Mouse (Mus musculus): ENCODE results near the gene Col17a1. TPM values are rescaled to one million over a fixed set of nuclear protein-coding genes. Genes with fewer than 3 reads are reported as not detected.

The Col17a1 gene
- 0.36 and 0.38 TPM in 2 replicates for polyA plus RNA-seq (2014; fragmentation: Nextera tagmentation; extraction: Ambion mirVana)

DNA sequence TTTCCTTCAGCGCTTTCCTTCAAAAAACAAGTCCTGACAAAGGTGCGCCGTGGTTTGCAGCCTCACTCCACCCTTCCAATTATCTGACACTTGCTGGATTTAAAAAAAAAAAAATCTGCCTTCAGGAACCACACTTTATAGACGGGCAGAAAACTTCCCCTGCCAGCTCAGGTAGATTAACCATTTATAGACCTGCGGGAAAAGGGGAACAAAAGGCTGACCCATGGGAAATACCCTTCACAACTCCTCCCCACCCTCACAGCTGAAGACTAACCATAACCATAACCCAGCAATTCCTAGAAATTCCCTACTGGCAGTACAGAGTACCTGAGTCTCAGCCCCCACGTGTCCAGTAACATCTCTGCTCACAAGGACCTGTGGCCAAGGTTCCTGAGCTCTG, at the start of gene Col17a1:
TSS of gene Col17a1 (minus strand) at position 101 of the 400 bp plus-strand sequence.
- H3K4me1 ChIP-seq (replicated peaks; ENCODE audit: control insufficient read depth, insufficient read depth, low read length) = no peaks in the 10 kb centered on the region
- no peak within 1 kb of the TSS for H3K4me2 ChIP-seq (replicated peaks; ENCODE audit: low read depth, low read length)
- no peak within 1 kb of the TSS for H3K9ac ChIP-seq (ENCODE audit: low read depth, low read length)
- H3K4me3 ChIP-seq (ENCODE audit: low read depth, low read length) = no peak within 1 kb of the TSS
- no peak within 1 kb of the TSS for H3K27ac ChIP-seq (ENCODE audit: low read depth, low read length)
- H3K27me3 ChIP-seq (ENCODE audit: control insufficient read depth, insufficient read depth, low read length) = no peaks in the 10 kb centered on the region
- 86% methylated on average over 6 of the region's 6 CpGs for whole genome bisulfite sequencing
- no peak for ATAC-seq (ENCODE audit: low FRiP score)
- H3K36me3 ChIP-seq (ENCODE audit: control insufficient read depth, insufficient read depth, low read length) = no peaks in the 10 kb centered on the region
- no peaks in the 10 kb centered on the region for H3K9me3 ChIP-seq (ENCODE audit: control insufficient read depth, low read length)
- no peak for DNase-seq (ENCODE audit: low spot score)

DNA sequence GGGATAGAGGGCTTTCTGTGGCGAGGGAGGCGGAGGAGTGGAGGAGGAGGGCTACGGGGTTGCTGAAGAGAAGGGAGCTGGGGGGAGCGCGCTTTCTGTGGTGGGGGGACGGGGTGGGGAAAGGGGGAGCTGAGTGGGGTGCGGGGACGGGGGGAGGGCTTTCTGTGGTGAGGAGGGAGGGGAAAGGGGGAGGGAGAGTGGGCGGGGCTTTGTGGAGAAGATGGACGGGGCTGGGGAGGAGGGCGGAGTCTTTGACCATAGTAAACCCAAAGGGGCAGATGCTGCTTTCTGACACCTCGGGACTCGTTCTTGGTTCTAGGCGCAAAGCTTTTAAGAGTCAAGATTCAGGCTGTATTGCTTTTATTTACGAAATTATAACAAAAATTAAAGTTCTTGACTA, 40.0 kb upstream of the Col17a1 start:
- peak overlapping the region; percentile 45 for H3K4me2 ChIP-seq (replicated peaks; ENCODE audit: low read depth, low read length)
- WGBS = 3% methylated on average over 11 of the region's 15 CpGs
- H3K27me3 ChIP-seq (ENCODE audit: control insufficient read depth, insufficient read depth, low read length) = no peaks in the 10 kb centered on the region
- H3K9me3 ChIP-seq (ENCODE audit: control insufficient read depth, low read length) = no peaks in the 10 kb centered on the region
- ATAC-seq (ENCODE audit: low FRiP score) (peak; percentile 62), DNase-seq (ENCODE audit: low spot score) (peak; percentile 81)
- H3K27ac ChIP-seq (ENCODE audit: low read depth, low read length) = peak overlapping the region; percentile 91
- H3K4me1 ChIP-seq (replicated peaks; ENCODE audit: control insufficient read depth, insufficient read depth, low read length) = 0 out of 2 replicates have a peak, but pooled peaks cover 2% of the 10 kb centered on the region
- peaks cover 7% of the 10 kb centered on the region; the same call in 1 of the 2 replicates for H3K36me3 ChIP-seq (ENCODE audit: control insufficient read depth, insufficient read depth, low read length)
- H3K9ac ChIP-seq (ENCODE audit: low read depth, low read length) = peak overlapping the region; percentile 70
- peak overlapping the region; percentile 74 for H3K4me3 ChIP-seq (ENCODE audit: low read depth, low read length)

DNA sequence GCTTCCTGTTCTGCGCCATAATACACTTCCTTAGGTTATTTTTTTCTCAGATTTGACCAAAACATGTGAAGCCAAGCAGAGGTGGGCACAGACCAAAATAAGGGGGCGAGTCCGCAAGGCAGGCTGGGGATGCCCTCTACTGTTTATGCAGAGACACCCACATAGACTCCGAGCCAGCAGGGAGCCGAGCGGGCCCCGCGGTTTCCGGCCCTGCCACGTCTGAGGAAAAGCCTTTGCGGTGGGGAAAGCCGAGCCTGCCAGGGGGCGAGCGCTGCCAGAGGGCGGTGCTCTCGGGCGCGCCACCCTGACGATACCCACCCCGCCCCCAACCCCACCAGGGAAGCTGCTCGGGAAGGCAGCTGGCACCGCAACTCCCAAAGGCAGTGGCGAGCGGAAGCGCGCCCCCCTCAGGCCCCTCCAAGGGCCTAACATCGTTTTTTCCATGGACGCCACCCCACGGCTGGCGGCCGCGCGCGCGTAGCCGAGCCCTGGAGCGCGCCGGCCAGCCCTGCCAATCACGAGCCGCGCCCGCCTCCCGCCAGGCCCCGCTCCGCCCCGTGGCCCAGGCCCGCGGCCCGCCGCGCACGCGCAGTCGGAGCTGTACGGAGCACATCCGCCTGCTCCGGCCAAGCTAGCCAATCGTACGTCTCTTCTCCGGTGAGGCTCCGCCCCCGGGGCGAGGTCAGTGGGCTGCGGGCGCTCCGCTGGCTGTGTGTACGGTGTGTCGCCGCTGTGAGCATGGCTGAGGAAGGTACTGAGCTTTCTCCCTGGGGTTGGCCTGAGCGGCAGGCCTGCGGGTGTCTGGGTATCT, 39.4 kb upstream of the Col17a1 start, which contains the start of gene Sfr1:
TSS of gene Sfr1 (plus strand) at position 612 of the 811 bp plus-strand sequence.
- WGBS = under 1% methylated on average over 66 of the region's 72 CpGs
- Histone ChIP-seq H3K9me3 (ENCODE audit: control insufficient read depth, low read length) (no peaks in the 10 kb centered on the region), H3K4me1 (replicated peaks; ENCODE audit: control insufficient read depth, insufficient read depth, low read length) (0 out of 2 replicates have a peak, but pooled peaks cover 2% of the 10 kb centered on the region), H3K9ac (ENCODE audit: low read depth, low read length) (peak within 1 kb of the TSS; percentile 70), H3K4me2 (replicated peaks; ENCODE audit: low read depth, low read length) (peak within 1 kb of the TSS; percentile 81), H3K4me3 (ENCODE audit: low read depth, low read length) (peak within 1 kb of the TSS; percentile 74), H3K27ac (ENCODE audit: low read depth, low read length) (peak within 1 kb of the TSS; percentile 91), H3K36me3 (ENCODE audit: control insufficient read depth, insufficient read depth, low read length) (peaks cover 7% of the 10 kb centered on the region; the same call in 1 of the 2 replicates), H3K27me3 (ENCODE audit: control insufficient read depth, insufficient read depth, low read length) (no peaks in the 10 kb centered on the region)
- DNase-seq (ENCODE audit: low spot score) (peak; percentile 99), ATAC-seq (ENCODE audit: low FRiP score) (peak; percentile 98)

DNA sequence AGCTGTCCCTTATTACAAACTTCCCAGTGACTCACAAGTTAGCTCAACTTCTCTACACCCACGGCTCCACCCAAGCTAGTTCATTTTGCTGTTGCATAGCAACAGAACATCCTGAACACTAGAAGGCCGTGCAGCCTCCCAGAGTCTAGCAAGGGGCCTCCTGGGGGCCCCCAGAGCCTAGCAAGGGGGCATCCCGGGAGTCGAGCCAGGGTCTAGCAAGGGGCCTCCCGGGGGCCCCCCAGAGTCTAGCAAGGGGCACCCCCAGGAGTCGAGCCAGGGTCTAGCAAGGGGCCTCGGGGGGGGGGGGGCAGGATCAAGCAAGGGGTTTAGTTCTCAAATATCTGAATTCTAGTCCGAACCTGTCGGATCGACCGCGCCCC, 38.8 kb upstream of the Col17a1 start:
- DNase-seq (ENCODE audit: low spot score) = peak; percentile 80
- Histone ChIP-seq H3K9ac (ENCODE audit: low read depth, low read length) (peak overlapping the region; percentile 70), H3K27me3 (ENCODE audit: control insufficient read depth, insufficient read depth, low read length) (no peaks in the 10 kb centered on the region), H3K4me3 (ENCODE audit: low read depth, low read length) (peak overlapping the region; percentile 74), H3K9me3 (ENCODE audit: control insufficient read depth, low read length) (no peaks in the 10 kb centered on the region), H3K27ac (ENCODE audit: low read depth, low read length) (peak overlapping the region; percentile 91), H3K4me1 (replicated peaks; ENCODE audit: control insufficient read depth, insufficient read depth, low read length) (0 out of 2 replicates have a peak, but pooled peaks cover 2% of the 10 kb centered on the region), H3K36me3 (ENCODE audit: control insufficient read depth, insufficient read depth, low read length) (peaks cover 7% of the 10 kb centered on the region; the same call in 1 of the 2 replicates), H3K4me2 (replicated peaks; ENCODE audit: low read depth, low read length) (peak overlapping the region; percentile 81)
- 0% methylated on average over 12 of the region's 12 CpGs for WGBS
- ATAC-seq (ENCODE audit: low FRiP score) = peak; percentile 66

DNA sequence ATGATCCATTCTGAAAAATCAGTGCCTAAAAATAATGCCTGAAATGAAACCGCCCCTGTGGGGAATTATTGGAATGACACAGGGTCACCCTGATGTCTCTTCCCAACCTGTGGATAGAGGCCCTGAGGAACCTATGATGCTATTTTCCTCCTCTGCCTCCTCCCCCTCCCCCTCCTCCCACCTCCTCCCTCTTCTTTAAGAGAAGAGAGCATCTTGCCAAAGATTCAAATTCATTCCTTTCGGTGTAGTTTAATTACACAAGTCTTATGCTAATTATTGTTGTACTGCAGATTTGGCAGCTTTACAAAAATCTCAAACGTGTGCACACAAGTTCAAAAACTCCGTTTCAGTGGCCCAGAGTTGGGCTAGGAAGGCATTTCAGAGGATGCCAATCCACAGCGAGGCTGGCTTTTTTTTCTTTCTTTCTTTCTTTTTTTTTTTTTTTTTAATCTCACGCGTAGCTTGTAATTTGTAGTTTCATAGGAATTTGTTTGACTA, 33.8 kb upstream of the Col17a1 start:
- no peak overlapping the region for H3K27ac ChIP-seq (ENCODE audit: low read depth, low read length)
- H3K4me1 ChIP-seq (replicated peaks; ENCODE audit: control insufficient read depth, insufficient read depth, low read length) = 0 out of 2 replicates have a peak, but pooled peaks cover 2% of the 10 kb centered on the region

DNA sequence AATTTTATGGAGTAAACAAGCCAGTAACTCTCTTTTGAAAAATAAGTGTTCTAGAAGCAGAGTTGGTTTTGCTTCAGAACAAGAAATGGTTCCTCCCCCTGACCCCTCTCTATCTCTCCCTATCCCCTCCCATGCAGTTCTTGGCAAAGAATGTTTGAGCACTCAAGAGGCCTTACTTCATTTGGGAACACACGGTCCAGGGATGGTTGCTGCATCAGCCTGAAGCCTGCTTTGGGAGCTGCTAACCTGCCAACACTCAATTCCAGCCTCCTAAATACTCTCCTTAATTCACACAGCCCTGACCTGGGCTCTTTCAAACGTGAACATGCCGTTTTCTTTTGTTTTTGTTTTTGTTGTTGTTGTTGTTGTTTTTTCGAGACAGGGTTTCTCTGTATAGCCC, 33.0 kb upstream of the Col17a1 start:
- WGBS = 81% methylated on average over 4 of the region's 4 CpGs
- H3K4me2 ChIP-seq (replicated peaks; ENCODE audit: low read depth, low read length) = no peak overlapping the region
- H3K27me3 ChIP-seq (ENCODE audit: control insufficient read depth, insufficient read depth, low read length) = no peaks in the 10 kb centered on the region
- no peak for ATAC-seq (ENCODE audit: low FRiP score)
- H3K4me3 ChIP-seq (ENCODE audit: low read depth, low read length) = no peak overlapping the region
- no peak overlapping the region for H3K27ac ChIP-seq (ENCODE audit: low read depth, low read length)
- H3K9ac ChIP-seq (ENCODE audit: low read depth, low read length) = no peak overlapping the region
- no peaks in the 10 kb centered on the region for H3K9me3 ChIP-seq (ENCODE audit: control insufficient read depth, low read length)
- no peaks in the 10 kb centered on the region for H3K36me3 ChIP-seq (ENCODE audit: control insufficient read depth, insufficient read depth, low read length)
- DNase-seq (ENCODE audit: low spot score) = no peak
- no peaks in the 10 kb centered on the region for H3K4me1 ChIP-seq (replicated peaks; ENCODE audit: control insufficient read depth, insufficient read depth, low read length)

More for the DNA sequence above, 33.8 kb upstream of the Col17a1 start:
- no peak overlapping the region for H3K9ac ChIP-seq (ENCODE audit: low read depth, low read length)
- H3K4me2 ChIP-seq (replicated peaks; ENCODE audit: low read depth, low read length) = no peak overlapping the region
- no peaks in the 10 kb centered on the region for H3K36me3 ChIP-seq (ENCODE audit: control insufficient read depth, insufficient read depth, low read length)
- WGBS = 86% methylated on average over 7 of the region's 7 CpGs
- ATAC-seq (ENCODE audit: low FRiP score) = no peak
- no peak for DNase-seq (ENCODE audit: low spot score)
- H3K27me3 ChIP-seq (ENCODE audit: control insufficient read depth, insufficient read depth, low read length) = no peaks in the 10 kb centered on the region
- no peaks in the 10 kb centered on the region for H3K9me3 ChIP-seq (ENCODE audit: control insufficient read depth, low read length)
- no peak overlapping the region for H3K4me3 ChIP-seq (ENCODE audit: low read depth, low read length)

DNA sequence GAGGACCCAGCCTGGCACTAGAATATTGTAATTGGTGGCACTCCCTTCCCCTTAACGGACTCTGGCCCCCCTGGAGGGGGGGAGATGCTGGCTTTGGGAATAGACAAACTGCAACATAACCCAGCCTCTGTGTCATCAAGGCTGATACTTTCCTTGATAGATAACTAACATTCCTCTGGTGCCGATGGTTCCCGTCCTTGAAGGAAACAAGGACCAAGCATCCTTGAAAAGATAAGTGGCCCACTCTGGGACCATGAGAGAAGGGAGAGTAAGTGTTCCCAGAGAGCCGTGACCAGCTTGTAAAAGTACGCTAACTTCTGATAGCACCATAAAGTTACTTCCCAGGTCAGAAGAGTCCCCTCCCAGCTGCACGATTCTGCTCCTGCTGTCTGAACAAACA, 30.6 kb upstream of the Col17a1 start:
- no peak for ATAC-seq (ENCODE audit: low FRiP score)
- H3K4me1 ChIP-seq (replicated peaks; ENCODE audit: control insufficient read depth, insufficient read depth, low read length) = no peaks in the 10 kb centered on the region
- H3K4me2 ChIP-seq (replicated peaks; ENCODE audit: low read depth, low read length) = no peak overlapping the region
- H3K9ac ChIP-seq (ENCODE audit: low read depth, low read length) = no peak overlapping the region
- H3K9me3 ChIP-seq (ENCODE audit: control insufficient read depth, low read length) = no peaks in the 10 kb centered on the region
- 79% methylated on average over 6 of the region's 6 CpGs for WGBS
- no peaks in the 10 kb centered on the region for H3K27me3 ChIP-seq (ENCODE audit: control insufficient read depth, insufficient read depth, low read length)
- DNase-seq (ENCODE audit: low spot score) = no peak
- H3K36me3 ChIP-seq (ENCODE audit: control insufficient read depth, insufficient read depth, low read length) = no peaks in the 10 kb centered on the region
- H3K4me3 ChIP-seq (ENCODE audit: low read depth, low read length) = no peak overlapping the region
- H3K27ac ChIP-seq (ENCODE audit: low read depth, low read length) = no peak overlapping the region

DNA sequence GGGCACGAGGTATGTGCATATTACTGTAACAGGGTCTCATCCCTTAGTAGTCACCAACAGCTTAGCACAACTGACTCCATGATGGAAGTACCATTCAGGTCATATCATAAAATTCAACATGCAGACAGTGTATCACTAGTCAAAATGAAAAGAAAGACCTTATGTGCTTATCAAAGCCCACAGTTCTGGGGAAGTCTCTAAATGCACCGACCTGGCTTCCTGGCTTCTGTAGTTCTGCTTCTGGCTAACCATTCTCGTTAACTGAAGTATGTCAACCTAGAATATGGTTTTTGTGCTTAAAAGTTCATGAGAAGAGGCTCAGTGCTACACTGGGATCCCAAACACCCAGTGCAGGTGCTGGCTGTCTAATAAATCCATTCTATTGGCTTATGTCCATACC, 27.3 kb upstream of the Col17a1 start:
- no peak overlapping the region for H3K27ac ChIP-seq (ENCODE audit: low read depth, low read length)
- 85% methylated on average over 3 of the region's 3 CpGs for WGBS
- H3K36me3 ChIP-seq (ENCODE audit: control insufficient read depth, insufficient read depth, low read length) = no peaks in the 10 kb centered on the region
- H3K4me2 ChIP-seq (replicated peaks; ENCODE audit: low read depth, low read length) = no peak overlapping the region
- H3K27me3 ChIP-seq (ENCODE audit: control insufficient read depth, insufficient read depth, low read length) = no peaks in the 10 kb centered on the region
- ATAC-seq (ENCODE audit: low FRiP score) = no peak
- DNase-seq (ENCODE audit: low spot score) = no peak
- no peak overlapping the region for H3K9ac ChIP-seq (ENCODE audit: low read depth, low read length)
- no peaks in the 10 kb centered on the region for H3K9me3 ChIP-seq (ENCODE audit: control insufficient read depth, low read length)
- H3K4me3 ChIP-seq (ENCODE audit: low read depth, low read length) = no peak overlapping the region
- H3K4me1 ChIP-seq (replicated peaks; ENCODE audit: control insufficient read depth, insufficient read depth, low read length) = no peaks in the 10 kb centered on the region

Data from hindbrain, embryonic 11.5 days (tissue).